Mouse (Mus musculus): Measurements from ENCODE around the gene Rbm38. TPM values are rescaled to one million over a fixed set of nuclear protein-coding genes. Genes with fewer than 3 reads are reported as not detected.

Gene Rbm38
- not detected for polyA plus RNA-seq (2014; fragmentation: Illumina TruSeq; extraction: RNeasy Lipid Tissue Mini Kit (QIAGEN cat#74804); ENCODE audit: low read depth, low replicate concordance)

DNA sequence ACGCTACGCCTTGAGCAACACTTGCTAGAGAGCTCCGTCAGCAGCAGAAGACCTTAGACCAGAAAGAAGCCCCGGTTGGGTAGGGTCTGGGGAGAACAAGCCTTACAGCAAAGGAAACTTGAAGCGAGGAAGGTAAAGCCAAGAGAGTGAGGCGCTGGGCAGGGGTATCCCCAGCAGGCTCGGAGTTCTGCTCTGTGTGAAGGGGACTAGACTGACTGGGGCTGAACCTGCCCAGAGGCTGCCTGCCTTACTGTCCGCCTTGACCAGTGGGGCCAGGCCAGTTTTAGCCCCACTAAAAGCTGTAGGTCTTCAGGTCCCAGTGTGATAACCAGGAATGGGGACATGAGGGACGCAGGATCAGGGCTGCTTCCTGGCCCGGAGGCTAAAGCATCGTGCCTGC, at the start of gene Rbm38:
Gene Rbm38 (plus strand): TSS at position 69 of the 400 bp plus-strand sequence.

GRCm38 (mm10) chr2:172977409-172978130, 42.7 kb upstream of the Rbm38 start, which contains the start of gene Spo11:
Gene Spo11, plus strand, starts transcription at chr2:172977700.

GRCm38 (mm10) chr2:172999630-173000284, 20.5 kb upstream of the Rbm38 start, which contains the start of gene Rae1:
Gene Rae1, plus strand, starts transcription at chr2:173000117.

Other genes with a start within 250 kb of the Rbm38 start
- 0.13 TPM for gene Bmp7, start 80.2 kb upstream of the Rbm38 start, polyA plus RNA-seq (2014; fragmentation: Illumina TruSeq; extraction: RNeasy Lipid Tissue Mini Kit (QIAGEN cat#74804); ENCODE audit: low read depth, low replicate concordance)
- not detected for gene Spo11, start 42.8 kb upstream of the Rbm38 start, polyA plus RNA-seq (2014; fragmentation: Illumina TruSeq; extraction: RNeasy Lipid Tissue Mini Kit (QIAGEN cat#74804); ENCODE audit: low read depth, low replicate concordance)
- 15.5 TPM for gene Rae1, start 20.4 kb upstream of the Rbm38 start, polyA plus RNA-seq (2014; fragmentation: Illumina TruSeq; extraction: RNeasy Lipid Tissue Mini Kit (QIAGEN cat#74804); ENCODE audit: low read depth, low replicate concordance)
- 0.45 TPM for gene Ctcfl, start 99.0 kb downstream of the Rbm38 start, polyA plus RNA-seq (2014; fragmentation: Illumina TruSeq; extraction: RNeasy Lipid Tissue Mini Kit (QIAGEN cat#74804); ENCODE audit: low read depth, low replicate concordance)
- 660 TPM for gene Pck1, start 132.6 kb downstream of the Rbm38 start, polyA plus RNA-seq (2014; fragmentation: Illumina TruSeq; extraction: RNeasy Lipid Tissue Mini Kit (QIAGEN cat#74804); ENCODE audit: low read depth, low replicate concordance)
- 5.1 TPM for gene Zbp1, start 198.4 kb downstream of the Rbm38 start, polyA plus RNA-seq (2014; fragmentation: Illumina TruSeq; extraction: RNeasy Lipid Tissue Mini Kit (QIAGEN cat#74804); ENCODE audit: low read depth, low replicate concordance)

Data from liver, adult 10 weeks (tissue).